Mouse (Mus musculus) lung, postnatal 0 days (tissue): ENCODE results near the gene Higd1c.

Experiments
- CTCF ChIP-seq: IDR thresholded peaks from 2 replicates; pipeline ENCODE4 v1.5.1; 2016; ENCODE audit warnings: antibody characterized with exemption, mild to moderate bottlenecking
- EP300 ChIP-seq: IDR thresholded peaks from 2 replicates; pipeline ENCODE4 v1.6.1; 2016; ENCODE audit warnings: antibody characterized with exemption, mild to moderate bottlenecking, control low read depth

- TF ChIP-seq EP300 (no peak), CTCF (no peak)
Measured at GRCm38 (mm10) chr15:100324021-100324591, 40.2 kb upstream of the Higd1c start.
